Mouse (Mus musculus): Measurements from ENCODE around the gene Prkcb. TPM values are rescaled to one million over a fixed set of nuclear protein-coding genes. Genes with fewer than 3 reads are reported as not detected.

The Prkcb gene
- 16.1 TPM for polyA plus RNA-seq (2014; fragmentation: Illumina TruSeq; extraction: RNeasy Lipid Tissue Mini Kit (QIAGEN cat#74804); ENCODE audit: low replicate concordance)

GRCm38 (mm10) chr7:122288605-122289242 lies at the start of gene Prkcb:
Gene Prkcb, plus strand, starts transcription at chr7:122288751.

GRCm38 (mm10) chr7:122670442-122670872 lies 381.9 kb downstream of the Prkcb start, which contains the start of gene Cacng3:
Gene Cacng3, plus strand, starts transcription at chr7:122670492.

Other genes with a start within 250 kb of the Prkcb start
- gene Ubfd1, start 221.6 kb upstream of the Prkcb start, polyA plus RNA-seq (2014; fragmentation: Illumina TruSeq; extraction: RNeasy Lipid Tissue Mini Kit (QIAGEN cat#74804); ENCODE audit: low replicate concordance), result 32.7 TPM
- gene Ears2, start 221.5 kb upstream of the Prkcb start, polyA plus RNA-seq (2014; fragmentation: Illumina TruSeq; extraction: RNeasy Lipid Tissue Mini Kit (QIAGEN cat#74804); ENCODE audit: low replicate concordance), result 1.3 TPM
- 961 TPM for gene Ndufab1, start 186.9 kb upstream of the Prkcb start, polyA plus RNA-seq (2014; fragmentation: Illumina TruSeq; extraction: RNeasy Lipid Tissue Mini Kit (QIAGEN cat#74804); ENCODE audit: low replicate concordance)
- gene Palb2, start 155.8 kb upstream of the Prkcb start, polyA plus RNA-seq (2014; fragmentation: Illumina TruSeq; extraction: RNeasy Lipid Tissue Mini Kit (QIAGEN cat#74804); ENCODE audit: low replicate concordance), result 9.5 TPM
- gene Dctn5, start 155.7 kb upstream of the Prkcb start, polyA plus RNA-seq (2014; fragmentation: Illumina TruSeq; extraction: RNeasy Lipid Tissue Mini Kit (QIAGEN cat#74804); ENCODE audit: low replicate concordance), result 71.6 TPM
- gene Plk1, start 129.3 kb upstream of the Prkcb start, polyA plus RNA-seq (2014; fragmentation: Illumina TruSeq; extraction: RNeasy Lipid Tissue Mini Kit (QIAGEN cat#74804); ENCODE audit: low replicate concordance), result 0.82 TPM
- not detected for gene Ern2, start 102.5 kb upstream of the Prkcb start, polyA plus RNA-seq (2014; fragmentation: Illumina TruSeq; extraction: RNeasy Lipid Tissue Mini Kit (QIAGEN cat#74804); ENCODE audit: low replicate concordance)
- 341 TPM for gene Chp2, start 69.3 kb upstream of the Prkcb start, polyA plus RNA-seq (2014; fragmentation: Illumina TruSeq; extraction: RNeasy Lipid Tissue Mini Kit (QIAGEN cat#74804); ENCODE audit: low replicate concordance)